Mouse (Mus musculus): ENCODE data around the gene Setd4.
"Not testable (repeated sequence)": the region's sequence is repeated elsewhere in the genome, so short reads cannot be mapped to it uniquely, and the experiment has no call there.

Setd4 gene

DNA sequence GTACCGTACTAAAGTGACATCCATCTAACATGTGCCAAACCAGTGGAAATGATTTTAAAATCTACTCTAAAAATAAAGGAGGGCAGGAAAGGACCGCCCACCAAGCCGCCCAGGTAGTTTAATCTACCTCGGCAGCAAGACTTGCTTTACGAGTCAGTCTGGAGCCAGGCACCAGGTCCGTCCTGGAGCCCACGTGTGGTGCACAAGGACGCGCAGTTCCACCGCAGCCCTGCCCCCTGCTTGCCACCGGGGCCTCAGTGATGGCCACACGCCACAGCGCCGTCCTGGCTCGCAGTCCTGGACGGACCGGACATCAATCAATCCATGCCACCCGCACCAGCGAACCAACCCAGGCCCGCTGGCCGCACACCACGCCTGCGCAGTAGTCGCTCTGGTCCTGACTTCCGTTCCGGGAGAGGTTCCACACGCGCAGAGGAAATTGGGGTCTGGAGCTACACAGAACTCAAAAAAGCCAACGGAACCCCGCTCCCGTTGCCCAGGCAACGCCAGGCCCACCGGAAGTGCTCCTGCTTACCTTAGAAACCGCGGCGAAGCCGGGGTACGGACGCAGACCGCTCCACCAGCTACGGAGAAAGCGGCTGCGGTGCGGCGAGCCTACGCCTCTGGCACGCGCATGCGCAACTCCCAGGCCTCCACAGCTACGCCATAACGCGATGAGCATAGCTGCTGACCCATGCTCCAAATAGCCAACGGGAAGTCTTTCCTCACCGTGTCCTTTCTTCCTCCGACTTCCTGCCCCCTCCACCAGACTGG, at the start of gene Setd4:
TSS of gene Setd4 (minus strand) at position 625 of the 774 bp plus-strand sequence.
- CTCF ChIA-PET, result interaction anchor here (0.5 to 1.9 kb wide), 6 partner anchors 28 to 1038 kb away, joined by 3 to 5 read pairs (median 4); no protein-coding TSS in a partner anchor
- POLR2A ChIA-PET, result interaction anchor here in 3 of 4 experiments (0.8 to 3.1 kb wide), 21 partner anchors 10 to 280 kb away, joined by 3 to 13 read pairs (median 5); partner anchors contain the start of genes Chaf1b (in 1 of the 3), Dop1b (in 1 of the 3) and Morc3 (in 1 of the 3)

DNA sequence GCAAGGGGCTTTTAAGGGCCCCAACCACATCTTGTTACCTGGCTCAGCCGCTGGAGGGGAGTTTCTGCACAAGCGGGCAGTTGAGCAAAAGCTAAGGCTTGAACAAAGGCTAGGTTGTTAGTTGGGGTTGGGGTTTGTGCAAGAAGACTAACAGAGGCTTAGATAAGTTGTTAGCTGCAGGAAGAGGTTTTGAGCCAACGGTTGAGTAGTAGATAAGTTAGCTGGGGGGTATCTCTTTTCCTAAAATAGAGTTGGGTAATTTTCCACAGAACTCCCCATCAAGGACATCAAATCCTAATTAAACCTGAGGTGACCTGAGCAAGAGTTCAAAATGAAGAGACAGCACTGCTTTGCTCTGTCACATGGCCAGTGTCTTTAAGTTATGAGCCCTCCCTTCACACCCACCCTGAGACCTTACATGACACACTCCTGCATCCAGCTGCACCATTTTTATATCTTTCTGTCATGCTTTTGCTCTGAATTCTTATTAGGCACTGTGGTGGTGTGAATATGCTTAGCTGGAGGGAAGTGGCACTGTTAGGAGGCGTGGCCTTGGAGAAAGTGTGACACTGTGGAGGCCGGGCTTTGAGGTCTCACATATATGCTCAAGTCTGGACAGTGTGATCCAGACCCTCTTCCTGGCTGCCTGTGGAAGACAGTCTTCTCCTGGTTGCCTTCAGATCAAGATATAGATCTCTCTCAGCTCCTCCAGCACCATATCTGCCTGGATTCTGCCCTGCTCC, 44.7 kb upstream of the Setd4 start:
- CTCF ChIA-PET, result interaction anchor here in 2 of 4 experiments (0.6 to 1.0 kb wide), 2 partner anchors 21 to 616 kb away, joined by 3 read pairs; no protein-coding TSS in a partner anchor
- POLR2A ChIA-PET, result no interaction called here

DNA sequence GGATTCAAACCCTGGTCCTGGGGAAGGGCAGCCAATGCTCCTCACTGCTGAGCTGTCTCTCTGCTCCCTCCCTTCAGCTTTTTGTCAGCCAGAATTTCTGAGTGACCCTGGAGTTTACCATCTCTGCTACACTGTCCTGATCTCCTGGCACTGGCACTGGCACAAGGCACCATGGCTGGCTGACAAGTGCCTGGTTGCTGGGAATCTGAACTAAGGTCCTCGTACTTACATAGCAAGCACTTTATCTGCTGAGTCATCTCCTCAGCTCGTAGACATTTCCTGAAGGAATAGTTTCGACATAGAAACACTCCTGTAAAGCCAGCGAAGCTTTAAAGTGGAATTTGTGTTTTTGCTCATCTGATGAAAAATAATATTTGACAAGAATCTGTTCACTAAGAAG, 40.1 kb upstream of the Setd4 start:
- POLR2A ChIA-PET, result interaction anchor here in 1 of 4 experiments (0.5 kb wide), 1 partner anchor 1165 kb away, joined by 5 read pairs; no protein-coding TSS in a partner anchor
- CTCF ChIA-PET, result no interaction called here

DNA sequence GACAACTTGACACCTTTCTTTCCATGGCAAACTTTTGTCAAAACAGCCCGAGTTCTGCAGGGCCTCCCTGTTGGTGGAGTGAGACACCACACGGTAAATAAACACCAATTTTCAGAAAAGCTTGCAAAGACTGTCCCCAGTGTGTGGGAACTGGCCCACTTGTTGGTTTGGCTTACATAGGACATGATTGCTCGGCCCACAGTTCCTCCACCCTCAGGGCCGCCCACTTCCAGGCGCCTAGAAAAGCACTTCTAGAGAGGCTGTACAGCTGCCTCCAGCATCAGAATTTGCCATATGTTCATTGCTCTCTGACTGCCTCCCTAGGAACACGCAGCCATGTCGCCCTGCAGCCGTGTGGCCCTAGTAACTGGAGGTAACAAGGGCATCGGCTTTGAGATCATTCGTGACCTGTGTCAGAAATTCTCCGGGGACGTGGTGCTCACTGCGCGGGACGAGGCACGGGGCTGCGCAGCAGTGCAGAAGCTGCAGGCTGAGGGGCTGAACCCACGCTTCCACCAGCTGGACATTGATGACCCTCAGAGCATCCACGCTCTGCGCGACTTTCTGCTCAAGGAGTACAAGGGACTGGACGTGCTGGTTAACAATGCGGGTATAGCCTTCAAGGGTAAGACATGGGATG, 24.0 kb upstream of the Setd4 start, which contains the start of gene Gm5678:
TSS of gene Gm5678 (plus strand) at position 337 of the 640 bp plus-strand sequence.
- ChIA-PET POLR2A (interaction anchor here in 2 of 4 experiments (0.9 to 1.0 kb wide), 2 partner anchors 12 to 19 kb away, joined by 3 to 4 read pairs; no protein-coding TSS in a partner anchor), CTCF (interaction anchor here in 2 of 4 experiments (1.2 to 1.6 kb wide), 2 partner anchors 21 to 48 kb away, joined by 3 read pairs; no protein-coding TSS in a partner anchor)

GRCm38 (mm10) chr16:93626745-93627144, 22.9 kb upstream of the Setd4 start:
- CTCF ChIA-PET, result interaction anchor here (0.5 to 1.6 kb wide), 8 partner anchors 11 to 614 kb away, joined by 3 to 4 read pairs (median 3); no protein-coding TSS in a partner anchor
- POLR2A ChIA-PET, result interaction anchor here in 2 of 4 experiments (0.6 to 0.9 kb wide), 2 partner anchors 43 to 190 kb away, joined by 3 to 4 read pairs; no protein-coding TSS in a partner anchor

GRCm38 (mm10) chr16:93624671-93625070, 20.8 kb upstream of the Setd4 start:
- ChIA-PET POLR2A (no interaction called here), CTCF (no interaction called here)

DNA sequence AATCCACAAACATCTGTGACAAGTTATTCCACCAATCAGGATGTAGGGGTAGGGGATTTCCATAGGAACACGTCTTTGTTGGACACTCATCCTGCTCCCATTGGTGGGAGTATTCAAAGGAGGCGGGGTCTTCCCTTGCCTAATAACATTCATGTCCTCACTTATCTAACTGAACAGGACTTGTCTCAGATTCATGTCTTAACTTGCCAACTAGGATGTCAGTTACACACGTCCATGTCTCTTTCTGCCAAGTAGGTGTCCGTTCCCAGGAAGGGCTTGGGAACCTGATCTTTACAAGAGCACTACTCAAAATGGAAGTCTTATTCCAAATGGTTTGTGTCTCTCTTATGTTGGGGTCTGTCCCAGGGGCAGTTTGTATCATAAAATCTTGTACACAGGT, 19.9 kb upstream of the Setd4 start:
- CTCF ChIA-PET, POLR2A ChIA-PET: not testable (repeated sequence)

DNA sequence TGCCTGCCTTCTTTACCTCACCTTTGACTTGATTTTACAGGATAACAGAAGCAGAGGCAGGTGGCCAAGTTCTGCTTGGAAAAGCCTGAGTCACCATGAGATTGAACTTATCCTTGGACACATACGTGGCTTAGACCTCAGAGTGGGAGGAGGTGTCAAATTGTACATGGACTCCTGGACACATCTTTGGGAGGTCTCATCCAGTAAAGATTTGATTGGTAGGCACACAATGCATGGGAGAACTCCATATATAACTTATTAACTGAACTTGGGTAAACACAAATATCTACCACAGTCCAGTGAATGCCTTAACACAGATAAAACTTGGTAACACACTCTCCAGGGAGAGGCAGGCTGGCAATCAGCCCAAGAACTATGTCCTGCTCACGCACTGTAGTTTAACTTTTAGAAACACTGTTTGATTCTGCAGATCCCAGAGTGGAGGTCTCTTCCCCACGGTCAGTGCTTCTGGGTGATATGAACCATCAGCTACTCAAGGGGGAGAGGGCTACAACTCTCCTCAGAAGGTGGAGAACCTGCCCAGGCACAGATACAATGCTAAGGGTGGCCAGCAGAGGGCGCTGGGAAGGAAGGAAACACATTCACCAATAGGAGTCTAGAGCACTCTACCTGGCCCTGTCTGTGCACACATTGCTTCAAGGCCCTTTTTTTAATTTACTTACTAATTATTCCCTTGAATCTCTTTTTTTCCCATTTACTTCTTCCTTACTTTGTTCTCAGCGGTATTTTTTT, 11.4 kb upstream of the Setd4 start:
- ChIA-PET POLR2A (no interaction called here), CTCF (interaction anchor here in 3 of 4 experiments (0.6 to 1.2 kb wide), 7 partner anchors 11 to 971 kb away, joined by 3 to 8 read pairs (median 4); no protein-coding TSS in a partner anchor)

DNA sequence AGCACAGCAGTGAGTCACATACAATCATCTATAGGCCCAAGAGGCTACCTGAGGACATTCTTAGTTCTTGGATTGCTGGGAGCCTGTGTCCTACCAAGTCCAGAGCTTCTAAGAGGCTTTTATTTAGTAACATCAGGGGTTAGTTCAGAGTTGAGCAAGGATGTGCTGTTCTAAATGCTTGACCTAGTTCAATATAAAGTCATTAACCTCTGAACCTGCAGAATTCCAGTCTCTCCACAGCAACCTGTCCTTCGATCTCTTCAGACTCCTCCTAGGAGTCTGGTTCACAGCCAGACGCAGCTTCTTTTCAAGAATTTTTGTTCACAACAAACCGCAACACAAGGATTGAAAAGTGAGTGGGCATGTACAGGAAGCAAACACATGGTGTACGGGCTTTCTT, 7.1 kb upstream of the Setd4 start:
- ChIA-PET POLR2A (no interaction called here), CTCF (no interaction called here)

GRCm38 (mm10) chr16:93609796-93610195, 5.9 kb upstream of the Setd4 start:
- ChIA-PET POLR2A (interaction anchor here in 1 of 4 experiments (0.6 kb wide), 1 partner anchor 200 kb away, joined by 3 read pairs; no protein-coding TSS in a partner anchor), CTCF (no interaction called here)

GRCm38 (mm10) chr16:93608731-93609130, 4.9 kb upstream of the Setd4 start:
- ChIA-PET CTCF (interaction anchor here in 2 of 4 experiments (0.5 to 1.4 kb wide), 6 partner anchors 8 to 1304 kb away, joined by 3 to 4 read pairs (median 3); no protein-coding TSS in a partner anchor), POLR2A (interaction anchor here in 3 of 4 experiments (0.5 to 1.5 kb wide), 9 partner anchors 20 to 1550 kb away, joined by 3 to 6 read pairs (median 3); partner anchors contain the start of genes Gm49711 (in 1 of the 3), Morc3 (in 1 of the 3), Mrps6 (in 1 of the 3) and Slc5a3 (in 1 of the 3))

GRCm38 (mm10) chr16:93607669-93608101, 3.8 kb upstream of the Setd4 start:
- POLR2A ChIA-PET, result interaction anchor here in 2 of 4 experiments (0.6 to 1.5 kb wide), 2 partner anchors 188 to 1505 kb away, joined by 5 to 6 read pairs; no protein-coding TSS in a partner anchor
- CTCF ChIA-PET, result interaction anchor here in 2 of 4 experiments (0.7 to 1.4 kb wide), 2 partner anchors 21 to 721 kb away, joined by 3 to 4 read pairs; no protein-coding TSS in a partner anchor

- CTCF ChIA-PET, result interaction anchor here in 2 of 4 experiments (0.6 kb wide), 3 partner anchors 46 to 1154 kb away, joined by 3 to 4 read pairs (median 3); no protein-coding TSS in a partner anchor
- POLR2A ChIA-PET, result interaction anchor here in 1 of 4 experiments (0.7 kb wide), 1 partner anchor 154 kb away, joined by 3 read pairs; no protein-coding TSS in a partner anchor
These were observed 2.3 kb upstream of the Setd4 start for GRCm38 (mm10) chr16:93606146-93606545.

- CTCF ChIA-PET, result no interaction called here
These were observed 1.7 kb upstream of the Setd4 start, which contains the start of gene Cbr1 for GRCm38 (mm10) chr16:93605553-93605952. Gene Cbr1, plus strand, starts transcription at chr16:93605853.

GRCm38 (mm10) chr16:93604481-93604969, 662 bp upstream of the Setd4 start:
- CTCF ChIA-PET, result interaction anchor here (0.5 to 1.9 kb wide), 6 partner anchors 29 to 1039 kb away, joined by 3 to 5 read pairs (median 4); no protein-coding TSS in a partner anchor

More at GRCm38 (mm10) chr16:93605553-93605952, 1.7 kb upstream of the Setd4 start, which contains the start of gene Cbr1:
- POLR2A ChIA-PET, result no interaction called here

DNA sequence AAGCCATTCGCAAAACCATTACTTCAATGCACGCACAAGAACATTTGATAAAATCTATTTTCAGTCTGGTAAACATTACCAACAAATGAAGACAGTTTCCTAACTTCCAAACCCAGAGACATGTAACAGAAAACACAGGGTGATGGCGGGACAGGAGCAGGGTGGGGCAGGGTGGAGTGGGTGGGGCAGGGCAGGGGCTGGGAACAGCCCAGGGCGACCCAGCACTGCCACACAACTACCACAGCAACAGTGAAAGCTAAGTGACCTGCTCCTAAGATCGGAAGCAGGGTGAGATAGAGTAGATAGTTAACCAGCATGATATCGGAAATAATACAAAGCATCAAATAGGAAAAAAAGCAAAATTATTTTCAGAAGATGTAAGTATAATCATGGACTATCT, 4.4 kb downstream of the Setd4 start:
- CTCF ChIA-PET, result interaction anchor here in 1 of 4 experiments (0.6 kb wide), 1 partner anchor 68 kb away, joined by 3 read pairs; no protein-coding TSS in a partner anchor
- POLR2A ChIA-PET, result no interaction called here

More at GRCm38 (mm10) chr16:93604481-93604969, 662 bp upstream of the Setd4 start:
- POLR2A ChIA-PET, result interaction anchor here in 3 of 4 experiments (0.5 to 3.1 kb wide), 22 partner anchors 11 to 1639 kb away, joined by 3 to 13 read pairs (median 5); partner anchors contain the start of genes Chaf1b (in 1 of the 3), Dop1b (in 1 of the 3) and Morc3 (in 1 of the 3)

GRCm38 (mm10) chr16:93597551-93597950, 6.3 kb downstream of the Setd4 start:
- CTCF ChIA-PET, result no interaction called here
- POLR2A ChIA-PET, result interaction anchor here in 2 of 4 experiments (0.6 to 0.9 kb wide), 2 partner anchors 17 to 585 kb away, joined by 3 to 5 read pairs; no protein-coding TSS in a partner anchor

All from embryonic stem cell, embryonic (primary cell).